Mouse (Mus musculus) midbrain, postnatal 0 days (tissue): ENCODE results near the gene Erg. TPM values are rescaled to one million over a fixed set of nuclear protein-coding genes. Genes with fewer than 3 reads are reported as not detected.

Experiments
- ATAC-seq: fragments of 200-750 bp; cut with Nextera tagmentation; 2 replicates; pipeline ENCODE4 v1.8.0; 2017; ENCODE audit warnings: moderate number of reproducible peaks, mild to moderate bottlenecking, moderate TSS enrichment, moderate library complexity; ENCODE audit not compliant: low FRiP score
- DNase-seq: peaks from one replicate; pipeline ENCODE4 v3.0.0-alpha.2; 2015; ENCODE audit warnings: low spot score
- H3K27ac ChIP-seq: fragments of 300-500 bp; sonication (generic); 2 replicates; pipeline ENCODE4 v1.5.1; 2014; ENCODE audit warnings: low read depth, mild to moderate bottlenecking, low read length, mixed read lengths
- H3K27me3 ChIP-seq: fragments of 300-500 bp; sonication (generic); 2 replicates; pipeline ENCODE4 v1.6.1; 2014; ENCODE audit warnings: low read length, control low read depth, mixed read lengths; ENCODE audit not compliant: insufficient read depth
- H3K36me3 ChIP-seq: fragments of 300-500 bp; sonication (generic); 2 replicates; pipeline ENCODE4 v1.6.1; 2014; ENCODE audit warnings: low read length, control low read depth, mixed read lengths; ENCODE audit not compliant: insufficient read depth
- H3K4me1 ChIP-seq: fragments of 300-500 bp; sonication (generic); 2 replicates; pipeline ENCODE4 v1.6.1; 2014; ENCODE audit warnings: mild to moderate bottlenecking, control low read depth, antibody characterized with exemption, low read length, mixed read lengths; ENCODE audit not compliant: insufficient read depth
- H3K4me2 ChIP-seq: fragments of 300-500 bp; sonication (generic); 2 replicates; pipeline ENCODE4 v1.6.1; 2014; ENCODE audit warnings: low read depth, mild to moderate bottlenecking, low read length, mixed read lengths; ENCODE audit not compliant: poor library complexity, severe bottlenecking
- H3K4me3 ChIP-seq: fragments of 300-500 bp; sonication (generic); 2 replicates; pipeline ENCODE4 v1.5.1; 2014; ENCODE audit warnings: low read depth, mild to moderate bottlenecking, low read length, moderate library complexity
- H3K9ac ChIP-seq: fragments of 300-500 bp; sonication (generic); replicated peaks from 2 replicates; pipeline ENCODE4 v1.6.1; 2014; ENCODE audit warnings: mild to moderate bottlenecking, low read length, moderate library complexity, mixed read lengths; ENCODE audit not compliant: poor library complexity, severe bottlenecking
- H3K9me3 ChIP-seq: fragments of 300-500 bp; sonication (generic); 2 replicates; pipeline ENCODE4 v1.6.1; 2016; ENCODE audit warnings: low read length, control low read depth
- CTCF ChIP-seq: IDR thresholded peaks from 2 replicates; pipeline ENCODE4 v1.5.1; 2016; ENCODE audit warnings: antibody characterized with exemption, mild to moderate bottlenecking
- WGBS: fragments of 180-500 bp; shearing (Covaris S2); extraction: QIAGEN DNeasy Blood & Tissue Kit; methylation state at CpG from one replicate; pipeline ENCODE4 v1.1.7; 2014; 5-methylcytosine and 5-hydroxymethylcytosine counted together
- polyA plus RNA-seq: library from polyadenylated mRNA; unstranded; fragments of >200 nt; fragmentation: Nextera tagmentation; extraction: Ambion mirVana; gene quantifications from 2 replicates; pipeline ENCODE4 v1.2.1, GENCODE M21; 2015
- total RNA-seq: library from RNA; depleted of rRNA; stranded (reverse); fragments of >200 nt; gene quantifications from 2 replicates; pipeline ENCODE4 v1.2.3, GENCODE M21; 2014

Erg gene
- total and polyA plus RNA-seq, 2 experiments from 2014 or later, result 0.89 to 4.8 TPM

- H3K4me1 ChIP-seq, result no peaks in the 10 kb centered on the region
- ATAC-seq (no peak), DNase-seq (no peak)
- H3K27ac ChIP-seq, result no peak overlapping the region
- H3K4me3 ChIP-seq, result no peak overlapping the region
- no peak for TF ChIP-seq CTCF
- H3K4me2 ChIP-seq, result no peak overlapping the region
- WGBS, result 87% methylated on average over 5 of the region's 5 CpGs
- H3K27me3 ChIP-seq, result no peaks in the 10 kb centered on the region
- H3K9me3 ChIP-seq, result no peaks in the 10 kb centered on the region
- no peaks in the 10 kb centered on the region for H3K36me3 ChIP-seq
- no peak overlapping the region for H3K9ac ChIP-seq
Observed at GRCm38 (mm10) chr16:95422658-95423073, 163.7 kb downstream of the Erg start.

- no peak overlapping the region for H3K27ac ChIP-seq
- no peaks in the 10 kb centered on the region for H3K36me3 ChIP-seq
- no peak for TF ChIP-seq CTCF
- H3K27me3 ChIP-seq, result no peaks in the 10 kb centered on the region
- 31% methylated on average over 7 of the region's 7 CpGs for WGBS
- no peak overlapping the region for H3K9ac ChIP-seq
- H3K9me3 ChIP-seq, result no peaks in the 10 kb centered on the region
- no peaks in the 10 kb centered on the region for H3K4me1 ChIP-seq
- no peak overlapping the region for H3K4me3 ChIP-seq
- DNase-seq (no peak), ATAC-seq (no peak)
- no peak overlapping the region for H3K4me2 ChIP-seq
Observed at GRCm38 (mm10) chr16:95421235-95421886, 165.0 kb downstream of the Erg start.

GRCm38 (mm10) chr16:95415921-95416320 is 170.5 kb downstream of the Erg start:
- ATAC-seq, result no peak
- Histone ChIP-seq H3K4me3 (no peak overlapping the region), H3K27me3 (no peaks in the 10 kb centered on the region), H3K9me3 (no peaks in the 10 kb centered on the region), H3K27ac (no peak overlapping the region), H3K4me1 (no peaks in the 10 kb centered on the region), H3K4me2 (no peak overlapping the region), H3K9ac (no peak overlapping the region), H3K36me3 (no peaks in the 10 kb centered on the region)
- 86% methylated on average over 4 of the region's 4 CpGs for WGBS
- DNase-seq, result no peak
- TF ChIP-seq CTCF, result no peak

DNA sequence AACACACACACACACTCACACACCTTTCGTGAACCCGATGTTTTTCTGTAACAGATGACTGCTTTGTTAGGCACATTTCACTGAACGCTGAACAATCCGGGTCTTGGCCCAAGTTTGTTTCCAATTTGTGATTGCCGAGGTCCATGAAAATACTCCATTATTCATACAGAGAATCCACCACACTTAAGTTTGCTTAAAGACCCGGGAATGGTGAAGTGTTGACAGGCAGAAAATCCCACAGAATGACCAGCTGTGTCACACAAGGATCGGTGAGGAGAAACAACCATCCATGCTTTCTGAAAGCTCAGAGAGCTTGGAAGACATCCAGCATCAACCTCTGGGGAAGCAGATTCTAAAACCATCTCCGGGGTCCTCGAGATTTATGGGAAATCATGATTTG is 171.0 kb downstream of the Erg start:
- ATAC-seq (no peak), DNase-seq (no peak)
- Histone ChIP-seq H3K4me2 (no peak overlapping the region), H3K9me3 (no peaks in the 10 kb centered on the region), H3K4me1 (no peaks in the 10 kb centered on the region), H3K36me3 (no peaks in the 10 kb centered on the region), H3K27ac (no peak overlapping the region), H3K4me3 (no peak overlapping the region), H3K9ac (no peak overlapping the region), H3K27me3 (no peaks in the 10 kb centered on the region)
- WGBS, result 67% methylated on average over 9 of the region's 9 CpGs
- TF ChIP-seq CTCF, result no peak

- Histone ChIP-seq H3K4me1 (no peaks in the 10 kb centered on the region), H3K4me2 (no peak overlapping the region), H3K27ac (no peak overlapping the region), H3K36me3 (no peaks in the 10 kb centered on the region), H3K4me3 (no peak overlapping the region), H3K9ac (no peak overlapping the region), H3K9me3 (no peaks in the 10 kb centered on the region), H3K27me3 (no peaks in the 10 kb centered on the region)
- TF ChIP-seq CTCF, result no peak
- no peak for DNase-seq
- WGBS, result 66% methylated on average over 3 of the region's 3 CpGs
- ATAC-seq, result no peak
Observed at GRCm38 (mm10) chr16:95413401-95413959, 172.9 kb downstream of the Erg start.

GRCm38 (mm10) chr16:95408096-95408495 is 178.3 kb downstream of the Erg start:
- Histone ChIP-seq H3K4me2 (no peak overlapping the region), H3K9me3 (no peaks in the 10 kb centered on the region), H3K36me3 (no peaks in the 10 kb centered on the region), H3K27me3 (no peaks in the 10 kb centered on the region), H3K27ac (no peak overlapping the region), H3K4me1 (no peaks in the 10 kb centered on the region), H3K4me3 (no peak overlapping the region), H3K9ac (no peak overlapping the region)
- ATAC-seq (no peak), DNase-seq (no peak)
- WGBS, result 72% methylated on average over 14 of the region's 14 CpGs
- TF ChIP-seq CTCF, result no peak
